Mouse (Mus musculus): ENCODE results near the gene Nrxn3. TPM values are rescaled to one million over a fixed set of nuclear protein-coding genes. Genes with fewer than 3 reads are reported as not detected.
A peak's percentile ranks its signal among the peaks of the same experiment; 100 is the strongest.

The Nrxn3 gene
- polyA plus RNA-seq, 1 experiment from 2014 or later: 3.5 TPM

GRCm38 (mm10) chr12:90202501-90202900 lies 1479.8 kb downstream of the Nrxn3 start:
- Histone ChIP-seq H3K9me3 (replicated peaks; ENCODE audit: control insufficient read depth, low read length) (no peaks in the 10 kb centered on the region), H3K4me2 (ENCODE audit: low read depth, low read length) (no peak overlapping the region), H3K27ac (replicated peaks; ENCODE audit: low read depth, low read length) (no peak overlapping the region), H3K4me1 (ENCODE audit: control insufficient read depth, insufficient read depth, low read length) (no peaks in the 10 kb centered on the region), H3K36me3 (replicated peaks; ENCODE audit: control insufficient read depth, insufficient read depth, low read depth, low read length) (no peaks in the 10 kb centered on the region), H3K4me3 (ENCODE audit: low read depth, low read length) (no peak overlapping the region), H3K9ac (replicated peaks; ENCODE audit: low read length) (no peak overlapping the region), H3K27me3 (ENCODE audit: control insufficient read depth, insufficient read depth, low read length) (no peaks in the 10 kb centered on the region)
- ATAC-seq (replicated peaks; ENCODE audit: insufficient number of reproducible peaks, low FRiP score, low TSS enrichment, low read depth) (no peak), DNase-seq (ENCODE audit: low spot score) (no peak)
- 74% methylated on average over 1 of the region's 1 CpGs for WGBS

- H3K9ac ChIP-seq (replicated peaks; ENCODE audit: low read length): no peak overlapping the region
- no peaks in the 10 kb centered on the region for H3K9me3 ChIP-seq (replicated peaks; ENCODE audit: control insufficient read depth, low read length)
- H3K4me2 ChIP-seq (ENCODE audit: low read depth, low read length): no peak overlapping the region
- WGBS: 70% methylated on average over 2 of the region's 2 CpGs
- no peaks in the 10 kb centered on the region for H3K27me3 ChIP-seq (ENCODE audit: control insufficient read depth, insufficient read depth, low read length)
- H3K4me1 ChIP-seq (ENCODE audit: control insufficient read depth, insufficient read depth, low read length): no peaks in the 10 kb centered on the region
- ATAC-seq (replicated peaks; ENCODE audit: insufficient number of reproducible peaks, low FRiP score, low TSS enrichment, low read depth) (no peak), DNase-seq (ENCODE audit: low spot score) (no peak)
- no peak overlapping the region for H3K4me3 ChIP-seq (ENCODE audit: low read depth, low read length)
- H3K27ac ChIP-seq (replicated peaks; ENCODE audit: low read depth, low read length): no peak overlapping the region
- no peaks in the 10 kb centered on the region for H3K36me3 ChIP-seq (replicated peaks; ENCODE audit: control insufficient read depth, insufficient read depth, low read depth, low read length)
Measured at GRCm38 (mm10) chr12:90211410-90211809, 1488.7 kb downstream of the Nrxn3 start.

- ATAC-seq (replicated peaks; ENCODE audit: insufficient number of reproducible peaks, low FRiP score, low TSS enrichment, low read depth) (no peak), DNase-seq (ENCODE audit: low spot score) (no peak)
Measured at GRCm38 (mm10) chr12:90217060-90217459, 1494.4 kb downstream of the Nrxn3 start.

GRCm38 (mm10) chr12:90229062-90229461 lies 1506.4 kb downstream of the Nrxn3 start:
- H3K4me2 ChIP-seq (ENCODE audit: low read depth, low read length): no peak overlapping the region
- H3K27ac ChIP-seq (replicated peaks; ENCODE audit: low read depth, low read length): no peak overlapping the region
- DNase-seq (ENCODE audit: low spot score) (peak; percentile 9), ATAC-seq (replicated peaks; ENCODE audit: insufficient number of reproducible peaks, low FRiP score, low TSS enrichment, low read depth) (no peak)
- no peak overlapping the region for H3K4me3 ChIP-seq (ENCODE audit: low read depth, low read length)
- no peaks in the 10 kb centered on the region for H3K27me3 ChIP-seq (ENCODE audit: control insufficient read depth, insufficient read depth, low read length)
- WGBS: 55% methylated on average over 2 of the region's 2 CpGs
- H3K4me1 ChIP-seq (ENCODE audit: control insufficient read depth, insufficient read depth, low read length): no peaks in the 10 kb centered on the region
- H3K9ac ChIP-seq (replicated peaks; ENCODE audit: low read length): no peak overlapping the region
- H3K36me3 ChIP-seq (replicated peaks; ENCODE audit: control insufficient read depth, insufficient read depth, low read depth, low read length): no peaks in the 10 kb centered on the region
- no peaks in the 10 kb centered on the region for H3K9me3 ChIP-seq (replicated peaks; ENCODE audit: control insufficient read depth, low read length)

More at GRCm38 (mm10) chr12:90217060-90217459, 1494.4 kb downstream of the Nrxn3 start:
- H3K36me3 ChIP-seq (replicated peaks; ENCODE audit: control insufficient read depth, insufficient read depth, low read depth, low read length): no peaks in the 10 kb centered on the region
- no peak overlapping the region for H3K9ac ChIP-seq (replicated peaks; ENCODE audit: low read length)
- H3K4me2 ChIP-seq (ENCODE audit: low read depth, low read length): no peak overlapping the region
- H3K4me1 ChIP-seq (ENCODE audit: control insufficient read depth, insufficient read depth, low read length): no peaks in the 10 kb centered on the region
- WGBS: 92% methylated on average over 6 of the region's 6 CpGs
- no peak overlapping the region for H3K27ac ChIP-seq (replicated peaks; ENCODE audit: low read depth, low read length)
- H3K9me3 ChIP-seq (replicated peaks; ENCODE audit: control insufficient read depth, low read length): no peaks in the 10 kb centered on the region
- H3K4me3 ChIP-seq (ENCODE audit: low read depth, low read length): no peak overlapping the region
- H3K27me3 ChIP-seq (ENCODE audit: control insufficient read depth, insufficient read depth, low read length): no peaks in the 10 kb centered on the region

GRCm38 (mm10) chr12:90236093-90236492 lies 1513.4 kb downstream of the Nrxn3 start:
- H3K9me3 ChIP-seq (replicated peaks; ENCODE audit: control insufficient read depth, low read length): no peaks in the 10 kb centered on the region
- 82% methylated on average over 5 of the region's 5 CpGs for WGBS
- no peak overlapping the region for H3K4me2 ChIP-seq (ENCODE audit: low read depth, low read length)
- no peaks in the 10 kb centered on the region for H3K36me3 ChIP-seq (replicated peaks; ENCODE audit: control insufficient read depth, insufficient read depth, low read depth, low read length)
- DNase-seq (ENCODE audit: low spot score) (no peak), ATAC-seq (replicated peaks; ENCODE audit: insufficient number of reproducible peaks, low FRiP score, low TSS enrichment, low read depth) (no peak)
- no peak overlapping the region for H3K27ac ChIP-seq (replicated peaks; ENCODE audit: low read depth, low read length)
- no peak overlapping the region for H3K9ac ChIP-seq (replicated peaks; ENCODE audit: low read length)
- H3K27me3 ChIP-seq (ENCODE audit: control insufficient read depth, insufficient read depth, low read length): no peaks in the 10 kb centered on the region
- H3K4me1 ChIP-seq (ENCODE audit: control insufficient read depth, insufficient read depth, low read length): no peaks in the 10 kb centered on the region
- no peak overlapping the region for H3K4me3 ChIP-seq (ENCODE audit: low read depth, low read length)

GRCm38 (mm10) chr12:90260301-90260700 lies 1537.6 kb downstream of the Nrxn3 start:
- Histone ChIP-seq H3K27me3 (ENCODE audit: control insufficient read depth, insufficient read depth, low read length) (no peaks in the 10 kb centered on the region), H3K9me3 (replicated peaks; ENCODE audit: control insufficient read depth, low read length) (no peaks in the 10 kb centered on the region), H3K27ac (replicated peaks; ENCODE audit: low read depth, low read length) (no peak overlapping the region), H3K4me1 (ENCODE audit: control insufficient read depth, insufficient read depth, low read length) (no peaks in the 10 kb centered on the region), H3K4me2 (ENCODE audit: low read depth, low read length) (no peak overlapping the region), H3K4me3 (ENCODE audit: low read depth, low read length) (no peak overlapping the region), H3K36me3 (replicated peaks; ENCODE audit: control insufficient read depth, insufficient read depth, low read depth, low read length) (no peaks in the 10 kb centered on the region), H3K9ac (replicated peaks; ENCODE audit: low read length) (no peak overlapping the region)
- no peak for DNase-seq (ENCODE audit: low spot score)
- no peak for ATAC-seq (replicated peaks; ENCODE audit: insufficient number of reproducible peaks, low FRiP score, low TSS enrichment, low read depth)
- 73% methylated on average over 4 of the region's 4 CpGs for WGBS

GRCm38 (mm10) chr12:90268111-90268510 lies 1545.4 kb downstream of the Nrxn3 start:
- Histone ChIP-seq H3K36me3 (replicated peaks; ENCODE audit: control insufficient read depth, insufficient read depth, low read depth, low read length) (no peaks in the 10 kb centered on the region), H3K4me1 (ENCODE audit: control insufficient read depth, insufficient read depth, low read length) (no peaks in the 10 kb centered on the region), H3K4me2 (ENCODE audit: low read depth, low read length) (no peak overlapping the region), H3K27me3 (ENCODE audit: control insufficient read depth, insufficient read depth, low read length) (no peaks in the 10 kb centered on the region), H3K9ac (replicated peaks; ENCODE audit: low read length) (no peak overlapping the region), H3K4me3 (ENCODE audit: low read depth, low read length) (no peak overlapping the region), H3K27ac (replicated peaks; ENCODE audit: low read depth, low read length) (no peak overlapping the region), H3K9me3 (replicated peaks; ENCODE audit: control insufficient read depth, low read length) (no peaks in the 10 kb centered on the region)
- 84% methylated on average over 2 of the region's 2 CpGs for WGBS
- DNase-seq (ENCODE audit: low spot score) (no peak), ATAC-seq (replicated peaks; ENCODE audit: insufficient number of reproducible peaks, low FRiP score, low TSS enrichment, low read depth) (no peak)

GRCm38 (mm10) chr12:90270763-90271379 lies 1548.2 kb downstream of the Nrxn3 start:
- no peak overlapping the region for H3K27ac ChIP-seq (replicated peaks; ENCODE audit: low read depth, low read length)
- no peak for DNase-seq (ENCODE audit: low spot score)
- H3K4me3 ChIP-seq (ENCODE audit: low read depth, low read length): no peak overlapping the region
- H3K4me2 ChIP-seq (ENCODE audit: low read depth, low read length): no peak overlapping the region
- no peaks in the 10 kb centered on the region for H3K27me3 ChIP-seq (ENCODE audit: control insufficient read depth, insufficient read depth, low read length)
- no peak overlapping the region for H3K9ac ChIP-seq (replicated peaks; ENCODE audit: low read length)
- no peaks in the 10 kb centered on the region for H3K4me1 ChIP-seq (ENCODE audit: control insufficient read depth, insufficient read depth, low read length)
- no peaks in the 10 kb centered on the region for H3K9me3 ChIP-seq (replicated peaks; ENCODE audit: control insufficient read depth, low read length)
- ATAC-seq (replicated peaks; ENCODE audit: insufficient number of reproducible peaks, low FRiP score, low TSS enrichment, low read depth): no peak
- no peaks in the 10 kb centered on the region for H3K36me3 ChIP-seq (replicated peaks; ENCODE audit: control insufficient read depth, insufficient read depth, low read depth, low read length)
